Mouse (Mus musculus): ENCODE results near the gene Ncoa5.

DNA sequence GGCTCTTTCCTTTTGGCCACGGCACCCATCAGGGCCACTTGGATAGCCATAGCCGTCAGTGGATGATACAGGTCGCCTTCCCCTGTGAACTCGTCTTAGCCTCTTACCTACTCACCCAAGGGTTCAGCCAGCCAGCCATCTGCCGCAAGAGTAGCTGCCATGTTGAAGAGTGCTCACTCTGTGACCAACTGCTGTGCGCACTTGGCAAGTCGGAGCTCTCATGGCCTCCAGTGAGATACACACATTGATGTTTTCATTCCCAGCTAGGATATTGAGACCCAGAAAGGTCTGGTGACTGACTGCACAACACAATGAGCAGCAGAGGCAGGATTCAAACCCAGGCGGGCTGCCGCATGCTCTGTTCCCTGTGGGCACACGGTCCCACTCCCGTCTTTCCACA, 40.5 kb downstream of the Ncoa5 start:
- TF ChIP-seq CTCF (IDR thresholded peaks at IDR 0.05; ENCODE audit: low read depth, low read length) (no peak), POLR2A (IDR thresholded peaks at IDR 0.05; ENCODE audit: borderline replicate concordance, low read depth, low read length) (no peak)
